Mouse (Mus musculus): ENCODE measurements around the gene Ak1. TPM values are rescaled to one million over a fixed set of nuclear protein-coding genes. Genes with fewer than 3 reads are reported as not detected.
A peak's percentile ranks its signal among the peaks of the same experiment; 100 is the strongest.

The Ak1 gene
- total RNA-seq, 1 experiment = 90.8 TPM

- peak within 1 kb of the TSS; percentile 66 to 84 for H3K4me3 ChIP-seq (ENCODE audit: insufficient read depth in 1 of 2, low read depth in 1 of 2, low read length in 2 of 2, poor library complexity in 1 of 2, severe bottlenecking in 1 of 2)
- peaks cover 7% of the 10 kb centered on the region; the same call in 1 of the 2 replicates for H3K36me3 ChIP-seq (ENCODE audit: control insufficient read depth, insufficient read depth, low read length, poor library complexity, severe bottlenecking)
- in situ Hi-C loops (cut with MboI; ENCODE audit: low sequenced_read_pairs in 2 of 2, unreplicated experiment in 2 of 2) = no loop called here
- peak within 1 kb of the TSS; percentile 44; the same call in 1 of the 2 replicates for H3K9ac ChIP-seq (ENCODE audit: insufficient read depth, low read depth, low read length, poor library complexity, severe bottlenecking)
- peak; percentile 67 for DNase-seq (ENCODE audit: low read depth, low spot score)
- no peak for TF ChIP-seq ZNF384 (IDR thresholded peaks at IDR 0.05; ENCODE audit: low read depth, low read length)
- no peak for TF ChIP-seq CHD2 (IDR thresholded peaks at IDR 0.05; ENCODE audit: low read depth, low read length)
- no peak for TF ChIP-seq ZC3H11A (IDR thresholded peaks at IDR 0.05; ENCODE audit: borderline replicate concordance, low read depth, low read length)
- TF ChIP-seq MAFK (IDR thresholded peaks at IDR 0.05; ENCODE audit: insufficient read depth, low read depth, low read length) = no peak
- H3K27ac ChIP-seq (ENCODE audit: insufficient read depth, low read depth, low read length, poor library complexity, severe bottlenecking) = no peak within 1 kb of the TSS
- H3K4me1 ChIP-seq (ENCODE audit: control insufficient read depth in 2 of 2, insufficient read depth in 2 of 2, low read length in 2 of 2, poor library complexity in 1 of 2) = peaks cover 0 to 4% of the 10 kb centered on the region in 2 experiments; a peak in 2 of 4 replicates
- no peaks in the 10 kb centered on the region for H3K9me3 ChIP-seq (ENCODE audit: control insufficient read depth, insufficient read depth, low read depth, low read length)
These were observed 45.9 kb upstream of the Ak1 start, which contains the start of gene 9430097D07Rik for GRCm38 (mm10) chr2:32575586-32576160. Gene 9430097D07Rik (minus strand): TSS chr2:32575684.

GRCm38 (mm10) chr2:32576532-32576931, 45.0 kb upstream of the Ak1 start:
- no peak overlapping the region for H3K4me3 ChIP-seq (ENCODE audit: insufficient read depth in 1 of 2, low read depth in 1 of 2, low read length in 2 of 2, poor library complexity in 1 of 2, severe bottlenecking in 1 of 2)
- in situ Hi-C loops (cut with MboI; ENCODE audit: low sequenced_read_pairs in 2 of 2, unreplicated experiment in 2 of 2) = no loop called here
- H3K9me3 ChIP-seq (ENCODE audit: control insufficient read depth, insufficient read depth, low read depth, low read length) = no peaks in the 10 kb centered on the region
- H3K36me3 ChIP-seq (ENCODE audit: control insufficient read depth, insufficient read depth, low read length, poor library complexity, severe bottlenecking) = peaks cover 7% of the 10 kb centered on the region; the same call in 1 of the 2 replicates
- no peak for DNase-seq (ENCODE audit: low read depth, low spot score)
- H3K27ac ChIP-seq (ENCODE audit: insufficient read depth, low read depth, low read length, poor library complexity, severe bottlenecking) = no peak overlapping the region
- peaks cover 0 to 4% of the 10 kb centered on the region in 2 experiments; a peak in 2 of 4 replicates for H3K4me1 ChIP-seq (ENCODE audit: control insufficient read depth in 2 of 2, insufficient read depth in 2 of 2, low read length in 2 of 2, poor library complexity in 1 of 2)
- no peak for TF ChIP-seq ZNF384 (IDR thresholded peaks at IDR 0.05; ENCODE audit: low read depth, low read length)
- TF ChIP-seq MAFK (IDR thresholded peaks at IDR 0.05; ENCODE audit: insufficient read depth, low read depth, low read length) = no peak
- TF ChIP-seq HCFC1 (IDR thresholded peaks at IDR 0.05; ENCODE audit: borderline replicate concordance, insufficient read depth, low read length) = no peak
- TF ChIP-seq ZC3H11A (IDR thresholded peaks at IDR 0.05; ENCODE audit: borderline replicate concordance, low read depth, low read length) = no peak
- no peak for TF ChIP-seq CHD2 (IDR thresholded peaks at IDR 0.05; ENCODE audit: low read depth, low read length)
- H3K9ac ChIP-seq (ENCODE audit: insufficient read depth, low read depth, low read length, poor library complexity, severe bottlenecking) = no peak overlapping the region

DNA sequence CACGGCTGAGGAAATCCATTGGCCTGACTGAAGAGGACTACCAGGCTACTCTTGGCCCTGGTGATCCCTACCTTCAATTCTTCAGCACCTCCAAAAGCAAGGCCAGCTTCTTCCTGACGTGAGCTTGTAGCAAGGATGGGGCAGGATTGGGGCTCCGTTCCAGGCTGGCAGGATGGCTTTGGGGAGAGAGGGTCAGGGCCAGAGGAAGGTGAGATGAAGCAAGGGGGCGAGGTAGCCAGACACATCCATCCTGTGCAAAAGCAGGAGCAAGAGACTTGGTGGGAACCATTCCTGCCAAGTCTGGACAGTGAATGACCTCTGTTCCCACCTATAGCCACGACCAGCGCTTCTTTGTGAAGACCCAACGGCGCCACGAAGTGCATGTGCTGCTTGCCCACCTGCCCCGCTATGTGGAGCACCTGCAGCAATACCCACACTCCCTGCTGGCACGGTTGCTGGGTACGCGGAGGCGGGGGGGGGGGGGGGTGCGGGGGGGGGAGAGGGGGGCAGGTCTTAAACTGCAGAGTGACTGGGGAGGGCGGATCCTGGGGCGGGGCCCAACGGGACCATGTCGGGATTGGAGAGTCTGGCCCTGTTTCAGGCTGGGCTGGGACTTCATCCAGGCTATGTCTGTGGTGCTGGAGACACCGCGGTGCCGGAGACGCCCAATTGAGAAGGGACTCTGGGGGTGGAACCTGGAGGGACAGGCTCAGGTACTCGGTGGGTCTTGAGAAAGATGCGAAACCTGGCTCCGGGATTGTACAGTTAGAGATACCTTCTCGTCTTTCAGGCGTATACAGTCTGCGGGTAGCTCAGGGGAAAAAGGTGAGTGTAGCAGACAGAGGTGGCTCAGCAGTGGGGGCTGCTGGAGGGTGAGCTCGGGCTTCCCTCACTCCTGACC, 43.2 kb upstream of the Ak1 start:
- H3K9me3 ChIP-seq (ENCODE audit: control insufficient read depth, insufficient read depth, low read depth, low read length) = no peaks in the 10 kb centered on the region

DNA sequence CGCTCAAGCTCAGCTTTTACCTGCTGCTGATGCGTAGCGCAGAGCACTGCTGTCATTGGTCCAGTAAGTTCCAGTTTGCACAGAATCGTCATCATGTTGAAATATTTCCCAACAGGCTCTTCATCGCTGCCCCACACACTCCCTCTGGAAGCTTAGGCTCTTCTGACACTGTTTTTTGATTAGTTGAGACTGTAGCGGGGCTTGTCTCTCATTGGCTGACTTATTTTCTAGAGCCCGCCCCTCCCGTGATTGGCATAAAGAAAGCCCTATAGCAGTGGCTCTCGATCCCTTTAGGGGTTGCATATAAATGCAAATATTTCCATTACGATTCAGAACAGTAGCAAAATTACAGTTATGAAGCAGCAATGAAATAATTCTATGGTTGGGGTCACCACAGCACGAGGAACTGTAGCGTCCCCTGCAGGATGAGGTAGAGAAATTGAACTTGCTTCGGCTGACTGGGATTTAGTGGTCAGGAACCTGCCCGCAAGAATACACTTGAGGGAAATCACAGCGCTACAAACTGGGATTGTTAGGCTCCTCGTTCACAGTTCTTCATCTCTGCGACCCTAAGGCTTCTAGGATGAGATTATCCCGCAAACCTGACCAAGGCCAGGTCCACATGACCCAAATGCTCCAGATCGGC, 40.0 kb upstream of the Ak1 start:
- DNase-seq (ENCODE audit: low read depth, low spot score) = peak; percentile 60
- H3K27ac ChIP-seq (ENCODE audit: insufficient read depth, low read depth, low read length, poor library complexity, severe bottlenecking) = no peak overlapping the region
- TF ChIP-seq ZNF384 (IDR thresholded peaks at IDR 0.05; ENCODE audit: low read depth, low read length) = no peak
- peak; percentile 83 for TF ChIP-seq CHD2 (IDR thresholded peaks at IDR 0.05; ENCODE audit: low read depth, low read length)
- H3K4me1 ChIP-seq (ENCODE audit: control insufficient read depth in 2 of 2, insufficient read depth in 2 of 2, low read length in 2 of 2, poor library complexity in 1 of 2) = peaks cover 2 to 3% of the 10 kb centered on the region in 2 experiments; a peak in 3 of 4 replicates
- no peaks in the 10 kb centered on the region for H3K36me3 ChIP-seq (ENCODE audit: control insufficient read depth, insufficient read depth, low read length, poor library complexity, severe bottlenecking)
- no peak overlapping the region for H3K9ac ChIP-seq (ENCODE audit: insufficient read depth, low read depth, low read length, poor library complexity, severe bottlenecking)
- no peaks in the 10 kb centered on the region for H3K9me3 ChIP-seq (ENCODE audit: control insufficient read depth, insufficient read depth, low read depth, low read length)
- H3K4me3 ChIP-seq (ENCODE audit: insufficient read depth in 1 of 2, low read depth in 1 of 2, low read length in 2 of 2, poor library complexity in 1 of 2, severe bottlenecking in 1 of 2) = peak overlapping the region in 1 of 2 experiments; percentile 35; a peak in 2 of 4 replicates
- in situ Hi-C loops (cut with MboI; ENCODE audit: low sequenced_read_pairs in 2 of 2, unreplicated experiment in 2 of 2) = no loop called here

More for the DNA sequence above, 43.2 kb upstream of the Ak1 start:
- H3K9ac ChIP-seq (ENCODE audit: insufficient read depth, low read depth, low read length, poor library complexity, severe bottlenecking) = no peak overlapping the region
- in situ Hi-C loops (cut with MboI; ENCODE audit: low sequenced_read_pairs in 2 of 2, unreplicated experiment in 2 of 2) = no loop called here
- H3K27ac ChIP-seq (ENCODE audit: insufficient read depth, low read depth, low read length, poor library complexity, severe bottlenecking) = no peak overlapping the region
- H3K36me3 ChIP-seq (ENCODE audit: control insufficient read depth, insufficient read depth, low read length, poor library complexity, severe bottlenecking) = 0 out of 2 replicates have a peak, but pooled peaks cover 1% of the 10 kb centered on the region
- peaks cover 0 to 6% of the 10 kb centered on the region in 2 experiments; a peak in 1 of 4 replicates for H3K4me1 ChIP-seq (ENCODE audit: control insufficient read depth in 2 of 2, insufficient read depth in 2 of 2, low read length in 2 of 2, poor library complexity in 1 of 2)
- no peak for TF ChIP-seq ZC3H11A (IDR thresholded peaks at IDR 0.05; ENCODE audit: borderline replicate concordance, low read depth, low read length)
- TF ChIP-seq CHD2 (IDR thresholded peaks at IDR 0.05; ENCODE audit: low read depth, low read length) = no peak
- TF ChIP-seq ZNF384 (IDR thresholded peaks at IDR 0.05; ENCODE audit: low read depth, low read length) = no peak
- TF ChIP-seq HCFC1 (IDR thresholded peaks at IDR 0.05; ENCODE audit: borderline replicate concordance, insufficient read depth, low read length) = no peak
- no peak for DNase-seq (ENCODE audit: low read depth, low spot score)
- no peak overlapping the region for H3K4me3 ChIP-seq (ENCODE audit: insufficient read depth in 1 of 2, low read depth in 1 of 2, low read length in 2 of 2, poor library complexity in 1 of 2, severe bottlenecking in 1 of 2)

Measured in ES-E14 (cell line).